Mouse (Mus musculus): ENCODE results near the gene Vav2.

DNA sequence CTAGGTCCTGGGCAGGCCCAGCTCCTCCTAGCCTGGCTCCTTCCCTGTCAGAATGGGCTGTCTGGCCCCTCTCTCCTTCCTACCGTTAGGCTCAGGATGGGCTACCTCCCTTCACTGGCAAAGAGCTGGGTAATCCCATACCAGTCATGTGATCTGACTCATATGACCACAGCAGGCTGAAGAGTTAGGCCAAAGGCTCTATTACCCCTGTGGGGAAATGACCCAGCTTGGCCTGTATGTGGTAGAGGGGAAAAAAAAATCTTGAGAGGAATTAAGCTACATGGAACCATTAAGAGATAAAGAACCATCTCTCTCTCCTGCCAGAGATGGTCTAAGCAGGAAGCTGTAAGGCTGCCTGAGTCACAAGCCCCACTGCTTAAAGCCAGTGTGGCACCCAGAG lies 108.6 kb downstream of the Vav2 start:
- TF ChIP-seq POLR2A (IDR thresholded peaks at IDR 0.05; ENCODE audit: borderline replicate concordance, extremely low read depth, low read depth, low read length) = no peak
- no peak for TF ChIP-seq CTCF (IDR thresholded peaks at IDR 0.05; ENCODE audit: insufficient read depth, low read length)
